Mouse (Mus musculus): ENCODE results near the gene Uts2b. TPM values are rescaled to one million over a fixed set of nuclear protein-coding genes. Genes with fewer than 3 reads are reported as not detected.

The Uts2b gene
- polyA plus RNA-seq, 1 experiment, result not detected

DNA sequence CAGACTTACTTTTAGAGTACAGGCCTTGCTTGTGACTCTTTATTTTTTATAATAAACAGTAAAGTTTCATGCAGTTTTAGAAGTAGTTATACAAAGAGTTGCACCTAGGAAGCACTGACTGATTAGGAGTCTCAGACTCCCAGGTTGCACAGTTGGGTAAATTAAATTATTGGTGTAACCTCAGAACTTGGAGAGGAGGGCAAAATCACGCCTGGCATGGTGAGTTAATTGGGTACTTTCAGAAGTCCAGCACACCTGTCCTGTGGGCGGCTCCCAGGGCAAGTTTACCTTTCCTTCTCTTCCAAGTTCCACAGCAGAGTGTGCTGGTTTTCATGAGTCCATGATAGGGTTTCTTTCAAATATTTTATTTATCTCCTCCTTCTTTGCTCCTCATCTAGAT lies 21.8 kb upstream of the Uts2b start:
- Histone ChIP-seq H3K9me3 (ENCODE audit: control insufficient read depth, low read length) (no peaks in the 10 kb centered on the region), H3K4me3 (replicated peaks) (no peak overlapping the region), H3K27me3 (ENCODE audit: control insufficient read depth) (no peaks in the 10 kb centered on the region), H3K36me3 (ENCODE audit: control insufficient read depth) (no peaks in the 10 kb centered on the region), H3K4me1 (ENCODE audit: control insufficient read depth) (peaks cover 23% of the 10 kb centered on the region)
- no peak for TF ChIP-seq TAL1 (IDR thresholded peaks at IDR 0.05; ENCODE audit: low read length)
- no peak for TF ChIP-seq GATA1 (IDR thresholded peaks at IDR 0.05; ENCODE audit: low read length)

GRCm38 (mm10) chr16:27390306-27390705 lies 20.3 kb upstream of the Uts2b start:
- Histone ChIP-seq H3K36me3 (ENCODE audit: control insufficient read depth) (no peaks in the 10 kb centered on the region), H3K9me3 (ENCODE audit: control insufficient read depth, low read length) (no peaks in the 10 kb centered on the region), H3K27me3 (ENCODE audit: control insufficient read depth) (no peaks in the 10 kb centered on the region), H3K4me1 (ENCODE audit: control insufficient read depth) (peaks cover 23% of the 10 kb centered on the region), H3K4me3 (replicated peaks) (peak overlapping the region; percentile 82)
- no peak for TF ChIP-seq TAL1 (IDR thresholded peaks at IDR 0.05; ENCODE audit: low read length)
- no peak for TF ChIP-seq GATA1 (IDR thresholded peaks at IDR 0.05; ENCODE audit: low read length)

DNA sequence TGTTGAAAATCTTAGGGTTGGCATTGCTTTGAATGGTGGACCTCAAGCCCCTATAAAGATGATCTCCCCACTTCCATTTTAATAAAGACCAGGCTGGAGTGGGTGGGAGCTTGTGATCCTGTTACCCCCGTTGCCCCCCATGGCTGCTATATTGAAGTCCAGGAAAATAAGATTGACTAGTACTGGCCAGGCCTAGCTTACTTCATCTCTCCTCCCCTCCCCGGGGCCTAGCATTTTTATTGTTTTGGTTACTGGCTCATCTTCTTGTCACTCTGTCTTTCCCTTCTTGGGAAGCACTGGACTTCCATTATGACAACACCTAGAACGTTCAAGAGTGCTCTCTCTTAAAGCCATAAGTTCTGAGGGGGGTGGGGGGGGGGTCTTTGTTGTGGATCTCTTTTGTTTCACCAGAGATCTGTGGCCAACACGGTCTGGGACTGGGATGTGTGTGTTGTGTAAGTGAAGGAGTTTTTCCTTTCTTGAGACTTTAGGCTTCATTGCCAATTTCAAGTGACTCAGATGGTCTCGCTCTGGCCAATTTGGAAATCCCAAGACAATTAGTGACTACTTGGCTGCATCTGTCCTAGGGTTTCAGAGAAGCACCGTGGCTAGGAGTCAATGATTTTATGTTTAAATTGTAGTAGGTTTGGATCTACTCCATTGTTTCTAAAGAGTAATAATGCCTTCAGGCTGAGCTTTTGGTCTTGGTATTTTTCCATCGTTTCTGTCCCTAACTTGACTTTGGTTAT lies 19.7 kb upstream of the Uts2b start:
- TF ChIP-seq TAL1 (IDR thresholded peaks at IDR 0.05; ENCODE audit: low read length), result no peak
- TF ChIP-seq GATA1 (IDR thresholded peaks at IDR 0.05; ENCODE audit: low read length), result no peak
- H3K36me3 ChIP-seq (ENCODE audit: control insufficient read depth), result no peaks in the 10 kb centered on the region

GRCm38 (mm10) chr16:27388761-27389451 lies 18.9 kb upstream of the Uts2b start, which contains the start of gene Ccdc50:
TSS of gene Ccdc50 (plus strand) at chr16:27388869.
- Histone ChIP-seq H3K36me3 (ENCODE audit: control insufficient read depth) (no peaks in the 10 kb centered on the region), H3K4me1 (ENCODE audit: control insufficient read depth) (peaks cover 23% of the 10 kb centered on the region), H3K27me3 (ENCODE audit: control insufficient read depth) (no peaks in the 10 kb centered on the region), H3K4me3 (replicated peaks) (peak within 1 kb of the TSS; percentile 82), H3K9me3 (ENCODE audit: control insufficient read depth, low read length) (no peaks in the 10 kb centered on the region)
- no peak for TF ChIP-seq GATA1 (IDR thresholded peaks at IDR 0.05; ENCODE audit: low read length)
- no peak for TF ChIP-seq TAL1 (IDR thresholded peaks at IDR 0.05; ENCODE audit: low read length)

More for the DNA sequence above, 19.7 kb upstream of the Uts2b start:
- Histone ChIP-seq H3K9me3 (ENCODE audit: control insufficient read depth, low read length) (no peaks in the 10 kb centered on the region), H3K4me3 (replicated peaks) (peak overlapping the region; percentile 82), H3K27me3 (ENCODE audit: control insufficient read depth) (no peaks in the 10 kb centered on the region), H3K4me1 (ENCODE audit: control insufficient read depth) (peaks cover 23% of the 10 kb centered on the region)

- H3K4me1 ChIP-seq (ENCODE audit: control insufficient read depth), result peaks cover 23% of the 10 kb centered on the region
- H3K36me3 ChIP-seq (ENCODE audit: control insufficient read depth), result no peaks in the 10 kb centered on the region
- H3K27me3 ChIP-seq (ENCODE audit: control insufficient read depth), result no peaks in the 10 kb centered on the region
- H3K4me3 ChIP-seq (replicated peaks), result peak overlapping the region; percentile 82
- no peak for TF ChIP-seq TAL1 (IDR thresholded peaks at IDR 0.05; ENCODE audit: low read length)
- no peak for TF ChIP-seq GATA1 (IDR thresholded peaks at IDR 0.05; ENCODE audit: low read length)
- H3K9me3 ChIP-seq (ENCODE audit: control insufficient read depth, low read length), result no peaks in the 10 kb centered on the region
These were observed 17.9 kb upstream of the Uts2b start for GRCm38 (mm10) chr16:27387634-27388611.

DNA sequence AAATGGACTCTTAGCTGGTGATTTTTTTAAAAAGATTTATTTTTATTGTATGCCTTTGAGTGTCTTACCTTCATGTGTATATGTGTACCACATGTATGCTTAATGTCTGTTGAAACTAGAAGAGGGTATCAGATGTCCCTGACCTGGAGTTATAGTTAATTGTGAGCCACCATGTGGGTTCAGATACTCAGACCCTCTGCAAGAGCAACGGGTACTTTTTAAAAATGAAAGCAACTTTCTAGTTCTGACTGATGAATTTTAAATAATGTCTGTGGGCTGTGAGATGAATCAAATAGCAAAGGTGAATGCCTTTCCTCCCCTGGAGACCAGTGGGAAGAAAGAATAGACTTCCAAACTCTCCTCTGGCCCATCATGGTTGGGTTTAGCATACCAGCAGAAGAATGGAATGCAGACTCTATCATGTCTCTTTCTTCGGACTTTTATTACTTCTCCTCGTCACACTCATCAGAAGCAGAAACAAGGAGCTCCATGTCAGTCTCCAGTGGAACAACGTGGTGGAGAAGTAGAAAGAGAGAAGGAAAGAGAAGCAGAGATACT lies 16.9 kb upstream of the Uts2b start:
- H3K4me3 ChIP-seq (replicated peaks), result no peak overlapping the region
- H3K4me1 ChIP-seq (ENCODE audit: control insufficient read depth), result peaks cover 23% of the 10 kb centered on the region
- H3K9me3 ChIP-seq (ENCODE audit: control insufficient read depth, low read length), result no peaks in the 10 kb centered on the region
- H3K27me3 ChIP-seq (ENCODE audit: control insufficient read depth), result no peaks in the 10 kb centered on the region
- H3K36me3 ChIP-seq (ENCODE audit: control insufficient read depth), result no peaks in the 10 kb centered on the region
- TF ChIP-seq GATA1 (IDR thresholded peaks at IDR 0.05; ENCODE audit: low read length), result no peak
- TF ChIP-seq TAL1 (IDR thresholded peaks at IDR 0.05; ENCODE audit: low read length), result no peak

- Histone ChIP-seq H3K36me3 (ENCODE audit: control insufficient read depth) (no peaks in the 10 kb centered on the region), H3K4me1 (ENCODE audit: control insufficient read depth) (peaks cover 23% of the 10 kb centered on the region), H3K4me3 (replicated peaks) (no peak overlapping the region), H3K27me3 (ENCODE audit: control insufficient read depth) (no peaks in the 10 kb centered on the region), H3K9me3 (ENCODE audit: control insufficient read depth, low read length) (no peaks in the 10 kb centered on the region)
- TF ChIP-seq GATA1 (IDR thresholded peaks at IDR 0.05; ENCODE audit: low read length) (no peak), TAL1 (IDR thresholded peaks at IDR 0.05; ENCODE audit: low read length) (no peak)
These were observed 15.6 kb upstream of the Uts2b start for GRCm38 (mm10) chr16:27385649-27386048.

DNA sequence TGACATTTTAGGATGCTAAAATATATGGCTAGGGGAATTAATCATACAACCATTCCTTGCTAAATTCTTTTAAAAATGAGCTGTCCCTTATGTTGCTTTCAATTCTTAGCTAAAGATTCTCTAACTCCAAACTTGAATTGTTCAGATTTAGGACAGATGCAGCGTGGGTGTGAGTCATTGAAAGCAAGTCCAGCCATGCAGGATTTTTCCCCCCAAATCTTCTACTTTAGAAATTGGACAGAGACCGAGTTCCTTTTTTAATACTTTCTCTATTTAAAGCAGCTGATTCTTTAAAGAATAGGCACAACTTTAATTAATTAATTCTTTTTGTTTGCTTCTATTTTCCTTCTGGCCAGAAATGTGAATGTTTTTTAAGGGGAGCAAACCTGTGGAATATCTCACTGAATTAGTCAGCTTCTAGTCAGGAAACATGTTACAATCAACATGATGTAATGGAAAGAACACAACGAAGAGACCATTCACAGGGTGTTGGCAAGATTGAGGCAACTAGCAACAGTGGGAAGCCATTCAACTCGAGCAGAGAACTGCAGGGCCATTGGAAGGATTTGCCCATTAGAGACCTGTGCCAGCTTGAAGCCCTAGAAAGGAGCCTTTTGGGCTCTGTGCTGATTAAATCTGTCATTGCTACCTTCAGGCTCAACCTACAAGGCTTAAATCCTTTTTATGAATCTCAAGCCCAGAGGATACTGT lies 15.0 kb upstream of the Uts2b start:
- Histone ChIP-seq H3K4me3 (replicated peaks) (no peak overlapping the region), H3K4me1 (ENCODE audit: control insufficient read depth) (peaks cover 21% of the 10 kb centered on the region), H3K36me3 (ENCODE audit: control insufficient read depth) (no peaks in the 10 kb centered on the region), H3K27me3 (ENCODE audit: control insufficient read depth) (no peaks in the 10 kb centered on the region), H3K9me3 (ENCODE audit: control insufficient read depth, low read length) (no peaks in the 10 kb centered on the region)
- TF ChIP-seq GATA1 (IDR thresholded peaks at IDR 0.05; ENCODE audit: low read length) (no peak), TAL1 (IDR thresholded peaks at IDR 0.05; ENCODE audit: low read length) (no peak)

Measured in erythroblast, embryonic 14.5 days (primary cell).